Mouse (Mus musculus): Measurements from ENCODE around the gene 2310039H08Rik. TPM values are rescaled to one million over a fixed set of nuclear protein-coding genes. Genes with fewer than 3 reads are reported as not detected.
"Not testable (repeated sequence)": the region's sequence is repeated elsewhere in the genome, so short reads cannot be mapped to it uniquely, and the experiment has no call there.

The 2310039H08Rik gene
- polyA plus RNA-seq, 1 experiment from 2014 or later = 56.5 TPM

- 0 out of 2 replicates have a peak overlapping the region, but pooled peaks have one; percentile 9 for H3K9ac ChIP-seq
- peak overlapping the region; percentile 27 for H3K4me2 ChIP-seq
- peaks cover 62% of the 10 kb centered on the region for H3K36me3 ChIP-seq
- no peaks in the 10 kb centered on the region for H3K9me3 ChIP-seq (replicated peaks)
- H3K4me3 ChIP-seq = no peak overlapping the region
- peaks cover 20% of the 10 kb centered on the region for H3K4me1 ChIP-seq
- peak; percentile 92 for ATAC-seq
- 63% methylated on average over 6 of the region's 6 CpGs for WGBS (ENCODE audit: insufficient replicate concordance)
- H3K27me3 ChIP-seq (replicated peaks) = no peaks in the 10 kb centered on the region
- H3K27ac ChIP-seq = peak overlapping the region; percentile 78
Measured at GRCm38 (mm10) chr17:46741305-46741704, 31.1 kb upstream of the 2310039H08Rik start.

- Histone ChIP-seq H3K36me3 (peaks cover 69% of the 10 kb centered on the region), H3K9me3 (replicated peaks) (no peaks in the 10 kb centered on the region), H3K4me1 (peaks cover 24% of the 10 kb centered on the region), H3K27me3 (replicated peaks) (no peaks in the 10 kb centered on the region), H3K9ac (no peak overlapping the region), H3K27ac (no peak overlapping the region), H3K4me3 (no peak overlapping the region), H3K4me2 (no peak overlapping the region)
- ATAC-seq = no peak
- 91% methylated on average over 9 of the region's 9 CpGs for WGBS (ENCODE audit: insufficient replicate concordance)
Measured at GRCm38 (mm10) chr17:46742986-46743385, 29.4 kb upstream of the 2310039H08Rik start.

GRCm38 (mm10) chr17:46745506-46745905, 26.9 kb upstream of the 2310039H08Rik start:
- Histone ChIP-seq H3K27me3 (replicated peaks) (no peaks in the 10 kb centered on the region), H3K36me3 (peaks cover 78% of the 10 kb centered on the region), H3K9me3 (replicated peaks) (no peaks in the 10 kb centered on the region), H3K4me1 (peaks cover 41% of the 10 kb centered on the region), H3K27ac (no peak overlapping the region; the same call in 1 of the 2 replicates), H3K9ac (no peak overlapping the region), H3K4me2 (no peak overlapping the region), H3K4me3 (no peak overlapping the region)
- 79% methylated on average over 2 of the region's 2 CpGs for WGBS (ENCODE audit: insufficient replicate concordance)
- no peak for ATAC-seq

- H3K9me3 ChIP-seq (replicated peaks) = no peaks in the 10 kb centered on the region
- H3K27me3 ChIP-seq (replicated peaks) = no peaks in the 10 kb centered on the region
- H3K4me3 ChIP-seq = no peak overlapping the region
- no peak overlapping the region for H3K27ac ChIP-seq
- no peak overlapping the region for H3K4me2 ChIP-seq
- no peak overlapping the region for H3K9ac ChIP-seq
- H3K4me1 ChIP-seq = peaks cover 41% of the 10 kb centered on the region
- H3K36me3 ChIP-seq = peaks cover 67% of the 10 kb centered on the region
- ATAC-seq = no peak
- 71% methylated on average over 8 of the region's 8 CpGs for WGBS (ENCODE audit: insufficient replicate concordance)
Measured at GRCm38 (mm10) chr17:46747234-46747633, 25.2 kb upstream of the 2310039H08Rik start.

GRCm38 (mm10) chr17:46747806-46748205, 24.6 kb upstream of the 2310039H08Rik start:
- 79% methylated on average over 2 of the region's 2 CpGs for WGBS (ENCODE audit: insufficient replicate concordance)
- Histone ChIP-seq H3K9ac (no peak overlapping the region), H3K9me3 (replicated peaks) (no peaks in the 10 kb centered on the region), H3K27me3 (replicated peaks) (no peaks in the 10 kb centered on the region), H3K27ac (no peak overlapping the region), H3K4me1 (peaks cover 41% of the 10 kb centered on the region), H3K36me3 (peaks cover 61% of the 10 kb centered on the region), H3K4me2 (no peak overlapping the region), H3K4me3 (no peak overlapping the region)
- no peak for ATAC-seq

GRCm38 (mm10) chr17:46749282-46749681, 23.2 kb upstream of the 2310039H08Rik start:
- Histone ChIP-seq H3K27ac (no peak overlapping the region), H3K9me3 (replicated peaks) (no peaks in the 10 kb centered on the region), H3K4me2 (no peak overlapping the region), H3K4me1 (peaks cover 41% of the 10 kb centered on the region), H3K36me3 (peaks cover 47% of the 10 kb centered on the region), H3K27me3 (replicated peaks) (no peaks in the 10 kb centered on the region), H3K4me3 (no peak overlapping the region), H3K9ac (0 out of 2 replicates have a peak overlapping the region, but pooled peaks have one; percentile 2)
- 79% methylated on average over 5 of the region's 5 CpGs for WGBS (ENCODE audit: insufficient replicate concordance)
- no peak for ATAC-seq

GRCm38 (mm10) chr17:46750580-46750979, 21.9 kb upstream of the 2310039H08Rik start:
- Histone ChIP-seq H3K9ac (peak overlapping the region; percentile 80), H3K27ac (peak overlapping the region; percentile 89), H3K4me1 (peaks cover 41% of the 10 kb centered on the region), H3K9me3 (replicated peaks) (no peaks in the 10 kb centered on the region), H3K4me2 (peak overlapping the region; percentile 95), H3K27me3 (replicated peaks) (no peaks in the 10 kb centered on the region), H3K4me3 (peak overlapping the region; percentile 86), H3K36me3 (peaks cover 36% of the 10 kb centered on the region)
- ATAC-seq = no peak
- WGBS (ENCODE audit: insufficient replicate concordance) = 69% methylated on average over 4 of the region's 4 CpGs

- Histone ChIP-seq H3K36me3 (peaks cover 29% of the 10 kb centered on the region), H3K4me2 (peak overlapping the region; percentile 95), H3K9ac (peak overlapping the region; percentile 80), H3K27ac (peak overlapping the region; percentile 89), H3K4me1 (peaks cover 41% of the 10 kb centered on the region), H3K27me3 (replicated peaks) (peaks cover 5% of the 10 kb centered on the region; the same call in 1 of the 2 replicates), H3K4me3 (peak overlapping the region; percentile 86), H3K9me3 (replicated peaks) (no peaks in the 10 kb centered on the region)
- whole genome bisulfite sequencing (ENCODE audit: insufficient replicate concordance) = 13% methylated on average over 16 of the region's 16 CpGs
- ATAC-seq = peak; percentile 10; the same call in 1 of the 2 replicates
Measured at GRCm38 (mm10) chr17:46751056-46751793, 21.2 kb upstream of the 2310039H08Rik start.

GRCm38 (mm10) chr17:46751794-46752556, 20.5 kb upstream of the 2310039H08Rik start, which contains the start of gene Cnpy3:
Gene Cnpy3, minus strand, starts transcription at chr17:46752214.
- Histone ChIP-seq H3K27me3 (replicated peaks) (peaks cover 10% of the 10 kb centered on the region; the same call in 1 of the 2 replicates), H3K4me3 (peak within 1 kb of the TSS; percentile 86), H3K4me1 (peaks cover 41% of the 10 kb centered on the region), H3K4me2 (peak within 1 kb of the TSS; percentile 95), H3K9me3 (replicated peaks) (no peaks in the 10 kb centered on the region), H3K9ac (peak within 1 kb of the TSS; percentile 80), H3K36me3 (peaks cover 22% of the 10 kb centered on the region), H3K27ac (peak within 1 kb of the TSS; percentile 89)
- ATAC-seq = peak; percentile 99
- under 1% methylated on average over 58 of the region's 58 CpGs for WGBS (ENCODE audit: insufficient replicate concordance)

GRCm38 (mm10) chr17:46758753-46759152, 13.7 kb upstream of the 2310039H08Rik start:
- H3K4me1 ChIP-seq = no peaks in the 10 kb centered on the region
- peaks cover 10% of the 10 kb centered on the region; the same call in 1 of the 2 replicates for H3K27me3 ChIP-seq (replicated peaks)
- no peak for ATAC-seq
- WGBS (ENCODE audit: insufficient replicate concordance) = 75% methylated on average over 12 of the region's 12 CpGs
- H3K27ac ChIP-seq = no peak overlapping the region
- no peaks in the 10 kb centered on the region for H3K36me3 ChIP-seq
- H3K4me3 ChIP-seq = no peak overlapping the region
- H3K9me3 ChIP-seq (replicated peaks) = no peaks in the 10 kb centered on the region
- no peak overlapping the region for H3K4me2 ChIP-seq
- H3K9ac ChIP-seq = no peak overlapping the region

GRCm38 (mm10) chr17:46763544-46763943, 8.9 kb upstream of the 2310039H08Rik start, which contains the start of gene Ptcra:
Gene Ptcra, minus strand, starts transcription at chr17:46763712.
- no peaks in the 10 kb centered on the region for H3K27me3 ChIP-seq (replicated peaks)
- no peaks in the 10 kb centered on the region for H3K36me3 ChIP-seq
- WGBS (ENCODE audit: insufficient replicate concordance) = 26% methylated on average over 2 of the region's 2 CpGs
- no peak within 1 kb of the TSS for H3K4me2 ChIP-seq
- no peak within 1 kb of the TSS for H3K27ac ChIP-seq
- H3K9me3 ChIP-seq (replicated peaks) = no peaks in the 10 kb centered on the region
- peaks cover 7% of the 10 kb centered on the region; the same call in 1 of the 2 replicates for H3K4me1 ChIP-seq
- H3K9ac ChIP-seq = no peak within 1 kb of the TSS
- ATAC-seq = no peak
- H3K4me3 ChIP-seq = no peak within 1 kb of the TSS

- not testable (repeated sequence) for H3K27ac ChIP-seq; H3K36me3 ChIP-seq; H3K9me3 ChIP-seq (replicated peaks); ATAC-seq; H3K27me3 ChIP-seq (replicated peaks); H3K4me3 ChIP-seq; H3K9ac ChIP-seq; H3K4me1 ChIP-seq; H3K4me2 ChIP-seq
- 61% methylated on average over 9 of the region's 9 CpGs for WGBS (ENCODE audit: insufficient replicate concordance)
Measured at GRCm38 (mm10) chr17:46764916-46765315, 7.5 kb upstream of the 2310039H08Rik start.

Measured in liver, embryonic 12.5 days (tissue).